Mouse (Mus musculus): ENCODE measurements around the gene Sema6d. TPM values are rescaled to one million over a fixed set of nuclear protein-coding genes. Genes with fewer than 3 reads are reported as not detected.

Sema6d gene
- polyA plus RNA-seq, 1 experiment from 2014 or later, result 27.9 TPM

DNA sequence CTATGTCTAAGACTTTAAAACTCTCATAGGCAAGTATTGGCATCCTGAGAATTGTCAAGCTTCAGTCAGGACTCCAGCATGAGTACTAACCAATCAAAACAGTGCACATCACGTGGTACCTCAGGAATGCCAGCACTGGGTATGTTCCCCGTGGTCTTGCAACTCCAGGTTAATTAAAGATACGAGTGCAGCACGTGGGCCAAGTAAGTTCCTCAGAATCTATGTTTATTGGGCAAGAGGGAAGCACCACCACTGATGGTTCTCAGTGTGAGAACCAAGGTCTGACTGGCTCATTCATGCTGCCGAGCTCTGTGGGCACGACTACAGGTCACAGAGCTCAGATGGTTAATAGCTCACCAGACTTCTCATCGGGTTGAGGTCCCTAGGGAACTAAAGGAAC is 536.7 kb downstream of the Sema6d start:
- ATAC-seq (ENCODE audit: insufficient read depth, low FRiP score, low TSS enrichment), result no peak
- WGBS, result 81% methylated on average over 7 of the region's 7 CpGs

DNA sequence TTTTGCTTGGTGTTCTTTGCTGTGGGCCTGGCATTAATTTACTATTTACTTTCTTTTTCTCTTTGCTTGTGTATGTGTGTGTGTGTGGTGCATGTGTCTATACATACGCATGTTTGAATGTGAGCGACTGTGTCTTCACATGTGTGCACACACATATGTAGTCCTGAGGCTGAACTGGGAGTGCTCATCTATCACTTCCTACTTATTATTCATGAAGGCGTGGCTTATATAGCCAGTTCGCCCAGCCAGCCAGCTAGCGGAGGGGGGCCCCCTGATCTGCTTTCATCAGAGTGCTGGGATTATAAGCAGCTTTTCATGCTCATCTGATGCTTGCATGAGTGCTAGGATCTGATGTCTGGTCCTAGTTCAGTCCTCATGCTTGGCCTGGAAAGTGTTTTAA is 537.9 kb downstream of the Sema6d start:
- DNase-seq (ENCODE audit: low spot score) (no peak), ATAC-seq (ENCODE audit: insufficient read depth, low FRiP score, low TSS enrichment) (peak; percentile 79)
- no peak overlapping the region for H3K27ac ChIP-seq (ENCODE audit: low read depth, low read length)
- H3K9ac ChIP-seq (ENCODE audit: low read length), result no peak overlapping the region
- no peaks in the 10 kb centered on the region for H3K27me3 ChIP-seq (ENCODE audit: control insufficient read depth, insufficient read depth, low read length)
- H3K36me3 ChIP-seq (ENCODE audit: control insufficient read depth, insufficient read depth, low read length), result no peaks in the 10 kb centered on the region
- H3K4me3 ChIP-seq (ENCODE audit: low read depth, low read length), result no peak overlapping the region
- WGBS, result 63% methylated on average over 5 of the region's 5 CpGs
- H3K4me2 ChIP-seq (ENCODE audit: low read depth), result no peak overlapping the region
- peaks cover 3% of the 10 kb centered on the region; the same call in 1 of the 2 replicates for H3K4me1 ChIP-seq (ENCODE audit: control insufficient read depth, insufficient read depth, low read length)
- H3K9me3 ChIP-seq (ENCODE audit: control insufficient read depth, low read length), result no peaks in the 10 kb centered on the region

More for the DNA sequence above, 536.7 kb downstream of the Sema6d start:
- no peak for DNase-seq (ENCODE audit: low spot score)
- H3K27ac ChIP-seq (ENCODE audit: low read depth, low read length), result no peak overlapping the region
- no peak overlapping the region for H3K4me3 ChIP-seq (ENCODE audit: low read depth, low read length)
- peaks cover 3% of the 10 kb centered on the region; the same call in 1 of the 2 replicates for H3K4me1 ChIP-seq (ENCODE audit: control insufficient read depth, insufficient read depth, low read length)
- no peak overlapping the region for H3K9ac ChIP-seq (ENCODE audit: low read length)
- H3K9me3 ChIP-seq (ENCODE audit: control insufficient read depth, low read length), result no peaks in the 10 kb centered on the region
- no peaks in the 10 kb centered on the region for H3K36me3 ChIP-seq (ENCODE audit: control insufficient read depth, insufficient read depth, low read length)
- no peak overlapping the region for H3K4me2 ChIP-seq (ENCODE audit: low read depth)
- no peaks in the 10 kb centered on the region for H3K27me3 ChIP-seq (ENCODE audit: control insufficient read depth, insufficient read depth, low read length)

DNA sequence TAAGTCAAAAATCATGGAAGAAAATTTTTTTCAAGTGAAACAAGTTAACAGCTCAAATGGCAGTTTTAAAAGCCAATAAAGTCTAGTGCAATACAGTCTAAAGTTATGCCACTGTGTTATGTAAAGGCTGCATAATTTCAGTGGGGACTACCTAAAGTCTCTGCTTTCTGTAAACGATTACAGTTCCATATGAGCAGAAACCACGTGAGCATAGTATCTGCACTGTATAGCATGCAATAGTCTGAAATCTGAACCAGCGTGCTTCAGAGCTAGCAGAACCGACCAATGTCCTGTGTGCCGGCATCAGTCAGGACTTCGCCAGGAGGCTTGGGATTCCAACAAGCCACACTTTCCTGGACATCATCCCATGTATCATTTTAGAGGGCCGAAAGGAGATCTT is 538.9 kb downstream of the Sema6d start:
- no peaks in the 10 kb centered on the region for H3K9me3 ChIP-seq (ENCODE audit: control insufficient read depth, low read length)
- 0 out of 2 replicates have a peak, but pooled peaks cover 3% of the 10 kb centered on the region for H3K4me1 ChIP-seq (ENCODE audit: control insufficient read depth, insufficient read depth, low read length)
- H3K27ac ChIP-seq (ENCODE audit: low read depth, low read length), result no peak overlapping the region
- ATAC-seq (ENCODE audit: insufficient read depth, low FRiP score, low TSS enrichment) (no peak), DNase-seq (ENCODE audit: low spot score) (no peak)
- no peak overlapping the region for H3K4me2 ChIP-seq (ENCODE audit: low read depth)
- whole genome bisulfite sequencing, result 91% methylated on average over 7 of the region's 7 CpGs
- H3K4me3 ChIP-seq (ENCODE audit: low read depth, low read length), result no peak overlapping the region
- H3K36me3 ChIP-seq (ENCODE audit: control insufficient read depth, insufficient read depth, low read length), result no peaks in the 10 kb centered on the region
- H3K9ac ChIP-seq (ENCODE audit: low read length), result no peak overlapping the region
- no peaks in the 10 kb centered on the region for H3K27me3 ChIP-seq (ENCODE audit: control insufficient read depth, insufficient read depth, low read length)

DNA sequence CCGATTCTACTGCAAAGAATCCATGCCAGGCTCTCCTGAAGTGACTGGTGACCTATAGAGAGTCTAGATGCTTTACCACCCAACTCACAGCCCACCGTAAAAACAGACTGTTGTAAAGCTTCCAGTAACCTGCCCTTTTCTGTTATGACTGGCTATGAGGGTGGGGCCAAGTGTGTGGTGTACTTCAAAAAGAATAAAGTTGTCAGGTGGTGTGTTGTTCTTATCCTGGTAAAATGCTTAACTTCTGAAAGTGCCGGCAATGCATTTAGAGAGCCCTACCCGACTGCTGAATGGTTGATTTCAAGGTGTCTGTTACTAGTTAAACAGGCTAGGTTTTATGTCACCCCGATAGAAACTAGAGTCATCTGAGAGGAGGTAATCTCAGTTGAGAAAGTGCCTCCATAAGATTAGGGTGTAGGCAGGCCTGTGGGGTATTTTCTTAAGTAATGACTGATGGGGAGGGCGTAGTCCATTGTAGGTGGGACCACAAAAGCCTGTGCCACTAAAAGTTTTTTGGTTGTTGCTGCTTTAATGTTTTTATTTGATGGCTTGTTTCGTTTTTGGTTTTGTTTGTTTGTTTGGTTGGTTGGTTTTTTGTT is 544.7 kb downstream of the Sema6d start:
- Histone ChIP-seq H3K9me3 (ENCODE audit: control insufficient read depth, low read length) (no peaks in the 10 kb centered on the region), H3K4me2 (ENCODE audit: low read depth) (no peak overlapping the region), H3K4me1 (ENCODE audit: control insufficient read depth, insufficient read depth, low read length) (peaks cover 4% of the 10 kb centered on the region), H3K36me3 (ENCODE audit: control insufficient read depth, insufficient read depth, low read length) (no peaks in the 10 kb centered on the region), H3K9ac (ENCODE audit: low read length) (no peak overlapping the region), H3K27me3 (ENCODE audit: control insufficient read depth, insufficient read depth, low read length) (no peaks in the 10 kb centered on the region), H3K4me3 (ENCODE audit: low read depth, low read length) (no peak overlapping the region), H3K27ac (ENCODE audit: low read depth, low read length) (no peak overlapping the region)
- ATAC-seq (ENCODE audit: insufficient read depth, low FRiP score, low TSS enrichment) (no peak), DNase-seq (ENCODE audit: low spot score) (no peak)
- 81% methylated on average over 7 of the region's 7 CpGs for WGBS

DNA sequence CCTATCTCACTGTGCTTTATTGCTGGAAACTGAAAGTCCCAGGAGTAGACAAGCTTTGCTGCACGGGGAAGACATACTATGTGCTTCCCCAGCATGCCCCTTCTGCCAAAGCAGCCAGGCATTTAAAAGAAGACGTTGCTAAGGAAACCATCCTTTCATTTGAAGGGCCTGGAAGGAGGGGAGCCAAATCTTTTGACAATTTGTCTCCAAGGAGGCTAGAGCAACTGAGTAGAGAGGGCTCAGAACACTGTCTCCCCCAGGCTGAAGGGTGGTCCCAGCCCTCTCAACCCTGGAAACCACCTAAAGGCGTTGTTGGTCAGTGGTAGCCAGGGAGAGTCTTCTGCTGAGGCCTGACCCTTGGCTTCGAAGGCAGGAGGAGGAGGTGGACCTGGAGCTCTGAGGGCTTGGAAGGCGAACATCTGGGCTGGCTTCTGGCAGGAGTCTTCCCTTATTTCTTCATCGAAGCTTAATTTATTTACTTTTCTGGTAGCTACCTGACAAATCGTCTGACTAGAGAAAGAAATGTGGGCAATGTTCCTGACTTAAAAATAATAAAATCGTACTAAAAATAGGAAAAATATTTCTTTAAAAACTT is 545.6 kb downstream of the Sema6d start:
- H3K27me3 ChIP-seq (ENCODE audit: control insufficient read depth, insufficient read depth, low read length), result no peaks in the 10 kb centered on the region
- no peak overlapping the region for H3K9ac ChIP-seq (ENCODE audit: low read length)
- H3K4me2 ChIP-seq (ENCODE audit: low read depth), result no peak overlapping the region
- ATAC-seq (ENCODE audit: insufficient read depth, low FRiP score, low TSS enrichment) (peak; percentile 23), DNase-seq (ENCODE audit: low spot score) (no peak)
- H3K4me1 ChIP-seq (ENCODE audit: control insufficient read depth, insufficient read depth, low read length), result peaks cover 4% of the 10 kb centered on the region
- no peaks in the 10 kb centered on the region for H3K36me3 ChIP-seq (ENCODE audit: control insufficient read depth, insufficient read depth, low read length)
- H3K9me3 ChIP-seq (ENCODE audit: control insufficient read depth, low read length), result no peaks in the 10 kb centered on the region
- no peak overlapping the region for H3K4me3 ChIP-seq (ENCODE audit: low read depth, low read length)
- H3K27ac ChIP-seq (ENCODE audit: low read depth, low read length), result no peak overlapping the region
- 58% methylated on average over 8 of the region's 8 CpGs for WGBS

DNA sequence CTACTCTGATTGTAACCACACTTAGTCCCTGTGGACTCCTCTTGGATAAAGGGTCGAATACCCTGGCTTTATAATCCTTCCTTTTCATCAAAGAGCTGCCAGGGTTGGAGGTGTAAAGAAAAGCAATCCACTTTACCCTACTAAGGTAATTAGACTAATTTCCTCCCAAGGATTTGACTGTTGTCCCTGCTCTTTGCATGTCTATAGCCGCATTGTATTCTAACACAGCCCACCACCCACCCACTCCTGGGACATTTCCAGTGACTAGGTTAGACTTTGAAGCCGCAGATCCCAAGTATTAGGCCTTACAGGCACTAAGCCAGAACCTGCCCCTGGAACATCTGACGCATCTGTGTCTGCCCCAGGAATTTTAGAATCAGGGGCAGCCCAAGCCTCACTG is 547.3 kb downstream of the Sema6d start:
- 33% methylated on average over 4 of the region's 4 CpGs for WGBS
- ATAC-seq (ENCODE audit: insufficient read depth, low FRiP score, low TSS enrichment) (no peak), DNase-seq (ENCODE audit: low spot score) (no peak)

DNA sequence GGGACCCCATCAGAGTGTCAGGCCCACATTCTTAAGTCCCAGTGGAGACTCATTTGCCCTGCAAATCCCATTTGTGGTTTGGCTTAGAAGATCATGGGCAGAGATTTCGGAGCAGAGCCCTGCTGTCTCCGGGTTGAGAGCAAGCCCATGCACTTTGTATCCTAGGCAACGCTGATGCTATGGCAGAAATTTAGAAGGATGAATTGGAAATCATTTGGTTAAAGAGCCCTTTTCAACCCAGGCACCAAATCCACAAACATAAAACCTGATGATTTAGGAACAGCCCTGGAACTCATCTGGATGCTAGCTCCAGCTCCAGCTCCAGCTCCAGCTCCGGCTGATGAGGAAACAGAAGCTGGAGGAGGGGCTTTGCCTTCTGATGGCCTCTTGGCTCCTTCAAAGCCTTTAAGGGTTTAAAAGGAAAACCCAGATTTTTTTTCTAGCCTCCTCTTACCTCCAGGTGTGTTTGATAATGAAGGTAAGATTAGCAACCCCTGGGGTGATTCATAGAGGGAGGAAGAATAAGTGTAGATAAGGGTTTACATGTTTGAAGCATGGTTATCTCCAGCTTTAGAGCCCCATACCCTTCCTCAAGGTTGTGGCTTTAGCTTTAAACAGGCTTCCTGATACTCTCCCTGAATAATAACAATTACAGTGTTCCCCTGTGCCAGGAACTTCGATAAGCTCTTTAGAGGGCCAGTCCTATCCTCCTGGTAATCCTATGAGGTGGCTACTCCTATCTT is 549.6 kb downstream of the Sema6d start:
- no peak overlapping the region for H3K9ac ChIP-seq (ENCODE audit: low read length)
- ATAC-seq (ENCODE audit: insufficient read depth, low FRiP score, low TSS enrichment) (no peak), DNase-seq (ENCODE audit: low spot score) (no peak)
- no peaks in the 10 kb centered on the region for H3K9me3 ChIP-seq (ENCODE audit: control insufficient read depth, low read length)
- no peak overlapping the region for H3K27ac ChIP-seq (ENCODE audit: low read depth, low read length)
- H3K4me2 ChIP-seq (ENCODE audit: low read depth), result no peak overlapping the region
- WGBS, result 58% methylated on average over 5 of the region's 5 CpGs
- H3K4me1 ChIP-seq (ENCODE audit: control insufficient read depth, insufficient read depth, low read length), result peaks cover 6% of the 10 kb centered on the region
- H3K27me3 ChIP-seq (ENCODE audit: control insufficient read depth, insufficient read depth, low read length), result no peaks in the 10 kb centered on the region
- no peak overlapping the region for H3K4me3 ChIP-seq (ENCODE audit: low read depth, low read length)
- no peaks in the 10 kb centered on the region for H3K36me3 ChIP-seq (ENCODE audit: control insufficient read depth, insufficient read depth, low read length)

More for the DNA sequence above, 547.3 kb downstream of the Sema6d start:
- H3K27me3 ChIP-seq (ENCODE audit: control insufficient read depth, insufficient read depth, low read length), result no peaks in the 10 kb centered on the region
- no peaks in the 10 kb centered on the region for H3K9me3 ChIP-seq (ENCODE audit: control insufficient read depth, low read length)
- no peak overlapping the region for H3K4me3 ChIP-seq (ENCODE audit: low read depth, low read length)
- no peak overlapping the region for H3K27ac ChIP-seq (ENCODE audit: low read depth, low read length)
- no peaks in the 10 kb centered on the region for H3K36me3 ChIP-seq (ENCODE audit: control insufficient read depth, insufficient read depth, low read length)
- H3K4me2 ChIP-seq (ENCODE audit: low read depth), result no peak overlapping the region
- H3K4me1 ChIP-seq (ENCODE audit: control insufficient read depth, insufficient read depth, low read length), result peaks cover 6% of the 10 kb centered on the region
- H3K9ac ChIP-seq (ENCODE audit: low read length), result no peak overlapping the region

DNA sequence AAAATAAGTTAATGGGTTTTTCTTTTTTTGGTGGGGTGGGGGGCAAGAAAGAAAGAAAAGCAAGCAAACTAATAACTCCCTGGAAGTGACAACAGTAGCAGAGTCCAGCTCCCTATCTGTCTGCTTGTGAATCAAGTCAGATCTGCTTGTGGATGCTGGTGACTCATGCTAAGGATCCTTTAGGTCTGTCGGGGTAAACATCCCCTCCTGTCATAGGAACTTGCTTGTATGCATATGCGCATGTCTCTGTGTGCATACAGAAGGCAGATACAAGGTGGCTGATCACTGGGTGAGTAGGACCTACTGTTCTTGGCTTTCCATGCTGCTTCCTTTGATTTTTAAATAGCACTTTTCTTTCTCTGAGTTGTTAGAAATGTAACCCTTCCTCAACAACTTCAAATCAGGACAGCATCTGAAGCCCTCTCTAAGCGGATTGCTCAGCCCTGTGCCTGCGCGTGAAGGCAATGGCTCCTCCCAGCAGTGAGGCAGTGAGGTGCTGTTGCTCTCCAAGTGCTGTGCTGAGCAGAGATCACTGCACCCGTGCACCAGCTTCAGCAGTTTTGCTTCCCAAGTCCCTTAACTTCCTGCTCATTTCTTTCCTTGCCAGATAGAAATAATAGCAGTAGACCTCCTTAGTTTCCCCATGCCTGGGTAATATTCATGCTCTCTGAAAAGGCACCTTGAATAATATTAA is 550.9 kb downstream of the Sema6d start:
- H3K4me3 ChIP-seq (ENCODE audit: low read depth, low read length), result no peak overlapping the region
- H3K9me3 ChIP-seq (ENCODE audit: control insufficient read depth, low read length), result no peaks in the 10 kb centered on the region
- H3K27ac ChIP-seq (ENCODE audit: low read depth, low read length), result no peak overlapping the region
- ATAC-seq (ENCODE audit: insufficient read depth, low FRiP score, low TSS enrichment) (no peak), DNase-seq (ENCODE audit: low spot score) (no peak)
- H3K27me3 ChIP-seq (ENCODE audit: control insufficient read depth, insufficient read depth, low read length), result no peaks in the 10 kb centered on the region
- H3K4me1 ChIP-seq (ENCODE audit: control insufficient read depth, insufficient read depth, low read length), result peaks cover 6% of the 10 kb centered on the region
- 49% methylated on average over 6 of the region's 6 CpGs for WGBS
- H3K36me3 ChIP-seq (ENCODE audit: control insufficient read depth, insufficient read depth, low read length), result no peaks in the 10 kb centered on the region
- H3K9ac ChIP-seq (ENCODE audit: low read length), result no peak overlapping the region
- H3K4me2 ChIP-seq (ENCODE audit: low read depth), result no peak overlapping the region

All from neural tube, embryonic 11.5 days (tissue).